Mouse (Mus musculus): Measurements from ENCODE around the gene AU021092. TPM values are rescaled to one million over a fixed set of nuclear protein-coding genes. Genes with fewer than 3 reads are reported as not detected.

The AU021092 gene
- not detected in 4 replicates for total RNA-seq (2023; ENCODE audit: inconsistent age)

DNA sequence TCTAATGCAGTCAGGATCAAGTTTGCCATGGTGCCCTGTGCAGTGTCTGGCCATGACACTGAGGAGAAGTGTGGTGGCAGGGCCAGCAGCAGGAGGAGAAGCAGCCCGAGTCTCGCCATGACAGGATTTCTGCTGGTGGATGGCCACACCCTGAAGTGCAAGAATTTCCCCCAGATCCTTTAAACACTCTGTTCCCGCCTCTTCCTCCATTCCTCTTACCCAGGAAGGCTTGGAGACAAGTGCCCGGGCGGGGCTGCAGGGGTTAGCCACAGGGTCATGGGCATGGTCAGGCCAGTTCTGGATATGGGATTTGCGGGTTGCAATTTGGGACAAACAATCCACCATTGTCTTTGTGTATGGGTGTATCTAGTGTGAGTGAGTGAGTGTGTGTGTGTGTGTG lies at the start of gene AU021092:
AU021092 (minus strand) TSS at position 160 of the 400 bp plus-strand sequence.

DNA sequence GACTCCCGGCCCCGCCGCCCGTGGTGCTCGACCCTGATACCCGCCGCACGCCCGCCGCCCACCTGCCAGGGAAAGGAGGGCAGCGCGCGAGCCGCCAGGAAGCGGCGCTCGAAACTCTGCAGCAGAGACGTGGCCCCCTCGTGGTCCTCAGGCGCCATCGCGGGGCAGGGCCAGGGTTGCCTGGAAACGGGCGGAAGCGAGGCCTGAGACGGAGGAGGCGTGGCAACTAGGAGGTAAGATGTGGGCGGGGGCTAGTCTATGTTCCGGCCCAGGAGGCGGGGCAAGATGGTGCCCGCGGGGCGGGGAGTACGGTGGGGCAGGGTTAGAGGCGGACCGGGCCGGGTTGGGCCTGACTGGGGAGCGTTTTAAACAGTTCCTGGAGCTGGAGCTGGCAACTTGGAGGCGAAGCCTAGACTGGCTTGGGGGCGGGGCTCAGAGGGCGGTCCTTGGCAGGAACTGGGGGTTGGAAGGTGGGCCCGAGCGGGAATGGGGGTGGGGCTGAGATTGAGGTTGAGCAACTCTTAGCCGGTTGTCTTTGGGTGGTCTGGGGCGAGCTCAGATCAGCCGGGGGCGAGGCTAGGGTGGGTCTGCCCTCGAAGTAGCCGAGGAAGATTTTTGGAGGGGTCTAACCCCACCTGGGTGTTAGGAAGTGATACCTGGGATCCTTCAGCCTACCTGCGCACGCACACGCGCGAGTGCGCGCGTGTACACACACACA lies 33.8 kb upstream of the AU021092 start, which contains the start of gene Eef2kmt:
Eef2kmt (minus strand) TSS at position 205 of the 718 bp plus-strand sequence.

DNA sequence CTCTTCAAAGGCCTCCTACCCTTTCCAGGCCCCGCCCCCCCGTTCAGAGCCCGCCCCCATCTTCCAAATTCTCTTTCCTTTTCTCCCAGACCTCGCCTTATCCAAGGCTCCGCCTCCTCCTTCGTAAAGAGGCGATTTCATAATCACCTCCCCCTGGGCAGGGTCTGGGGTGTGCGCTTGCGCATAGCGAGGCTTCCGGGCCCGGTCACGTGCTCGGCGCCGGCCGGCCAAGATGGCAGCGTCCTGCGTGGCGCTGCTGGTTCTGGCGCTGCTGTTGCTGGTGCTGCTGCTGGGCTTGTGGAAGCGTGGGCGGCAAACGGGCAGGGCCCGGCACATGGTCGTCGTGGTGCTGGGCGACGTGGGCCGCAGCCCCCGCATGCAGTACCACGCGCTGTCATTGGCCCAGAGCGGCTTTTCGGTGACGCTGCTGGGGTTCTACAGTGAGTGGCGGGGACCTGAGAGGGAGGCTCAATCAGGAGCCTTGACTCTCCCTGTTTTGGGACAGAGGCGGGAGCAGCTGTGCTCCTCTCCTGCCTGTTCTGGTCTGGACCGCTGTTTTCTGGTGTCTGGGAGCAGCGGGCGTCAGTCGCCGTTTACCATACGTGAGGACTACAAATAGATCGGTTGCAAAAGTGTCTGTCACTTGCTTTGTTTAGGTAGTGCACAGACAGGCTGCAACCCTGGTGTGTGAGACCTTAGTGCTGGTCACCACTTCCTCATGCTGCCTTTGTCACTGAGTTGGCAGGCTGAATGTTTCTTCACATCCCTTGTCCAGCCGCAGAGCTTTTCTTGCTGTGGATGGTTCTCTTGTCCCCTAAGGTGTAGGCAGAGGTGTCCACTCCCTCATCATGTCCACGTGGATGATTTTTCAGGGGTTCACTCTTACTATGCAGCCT lies 11.6 kb upstream of the AU021092 start, which contains the start of gene Alg1:
Alg1 (plus strand) TSS at position 204 of the 896 bp plus-strand sequence.

DNA sequence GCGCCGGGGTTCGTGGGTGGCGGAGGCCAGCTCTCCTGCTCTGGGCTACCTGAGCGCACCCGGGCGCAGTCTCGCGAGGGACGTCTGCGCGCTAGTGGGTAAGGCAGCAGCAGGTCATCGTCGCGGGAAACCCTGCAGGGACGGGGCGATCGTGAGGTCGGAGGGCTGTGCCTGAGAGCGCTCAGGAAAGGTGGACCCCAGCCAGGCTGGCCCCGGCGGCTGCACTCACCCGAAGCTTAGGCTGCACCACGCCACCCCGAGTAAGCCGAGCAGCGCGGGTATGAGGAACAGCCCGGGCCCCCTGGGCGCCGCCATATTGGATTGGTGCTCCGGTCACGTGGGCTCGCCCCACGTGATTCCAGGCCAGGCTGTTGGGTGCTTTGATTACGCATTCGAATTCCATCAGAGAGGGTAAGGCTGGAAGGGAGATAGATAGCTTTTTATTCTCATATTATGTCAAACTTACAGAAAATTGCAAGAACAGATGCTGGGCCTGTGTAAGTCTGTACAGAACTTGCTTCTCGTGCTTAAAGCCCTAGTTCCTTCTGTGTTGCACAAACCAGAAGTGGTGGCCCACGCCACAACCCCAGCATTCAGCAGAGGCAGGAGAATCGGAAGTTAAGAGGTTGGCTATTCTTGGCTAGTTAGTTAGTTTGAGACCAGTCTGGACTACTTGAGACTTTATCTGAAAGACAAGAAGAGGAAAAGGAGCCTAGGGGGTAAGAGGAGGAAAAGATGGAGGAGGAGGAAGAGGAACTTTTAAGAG lies 18.2 kb downstream of the AU021092 start, which contains the start of gene Nagpa:
Nagpa (minus strand) TSS at position 345 of the 766 bp plus-strand sequence.

Other genes starting within 250 kb of the AU021092 start
- gene Sept12, start 224.4 kb downstream of the AU021092 start, total RNA-seq (2023; ENCODE audit: inconsistent age), result not detected in 4 replicates
- not detected in 4 replicates for gene Smim22, start 215.0 kb downstream of the AU021092 start, total RNA-seq (2023; ENCODE audit: inconsistent age)
- gene Rogdi, start 208.7 kb downstream of the AU021092 start, total RNA-seq (2023; ENCODE audit: inconsistent age), result 103 to 117 TPM (median 113 TPM) in 4 replicates
- gene Glyr1, start 172.4 kb downstream of the AU021092 start, total RNA-seq (2023; ENCODE audit: inconsistent age), result 147 to 149 TPM (median 149 TPM) in 4 replicates
- gene Ubn1, start 172.2 kb downstream of the AU021092 start, total RNA-seq (2023; ENCODE audit: inconsistent age), result 75.6 to 88.8 TPM (median 81.9 TPM) in 4 replicates
- 5.2 to 8.3 TPM (median 6.6 TPM) in 4 replicates for gene Ppl, start 89.9 kb downstream of the AU021092 start, total RNA-seq (2023; ENCODE audit: inconsistent age)
- gene Sec14l5, start 75.2 kb downstream of the AU021092 start, total RNA-seq (2023; ENCODE audit: inconsistent age), result 0.21 TPM in 2 of 4 replicates, not detected in the others
- 24.5 to 35.5 TPM (median 28.1 TPM) in 4 replicates for gene Nagpa, start 18.3 kb downstream of the AU021092 start, total RNA-seq (2023; ENCODE audit: inconsistent age)
- 36.6 to 41.5 TPM (median 40.2 TPM) in 4 replicates for gene Alg1, start 11.3 kb upstream of the AU021092 start, total RNA-seq (2023; ENCODE audit: inconsistent age)
- gene Eef2kmt, start 33.7 kb upstream of the AU021092 start, total RNA-seq (2023; ENCODE audit: inconsistent age), result 13.1 to 17.0 TPM (median 15.7 TPM) in 4 replicates

All from B cell, adult (primary cell).